Mouse (Mus musculus) midbrain, embryonic 10.5 days (tissue): ENCODE measurements at regions not wholly inside any gene's neighbourhood (a gene's known extent, or its start where the extent isn't known, plus 50 kb on each side); places are given as distances from the start of the nearest gene placed in this dataset.
A peak's percentile ranks its signal among the peaks of the same experiment; 100 is the strongest.

ENCODE experiments used
- DNase-seq: peaks from one replicate; pipeline ENCODE4 v3.0.0-alpha.2; 2017; ENCODE audit warnings: low spot score
- H3K27ac ChIP-seq: fragments of 300-500 bp; sonication (generic); replicated peaks from 2 replicates; pipeline ENCODE4 v1.5.1; 2016; ENCODE audit warnings: mild to moderate bottlenecking
- H3K27me3 ChIP-seq: fragments of 300-500 bp; sonication (generic); 2 replicates; pipeline ENCODE4 v1.6.1; 2016; ENCODE audit warnings: low read depth, mild to moderate bottlenecking; ENCODE audit not compliant: poor library complexity, severe bottlenecking
- H3K36me3 ChIP-seq: fragments of 300-500 bp; sonication (generic); 2 replicates; pipeline ENCODE4 v1.6.1; 2016; ENCODE audit warnings: mild to moderate bottlenecking, moderate library complexity
- H3K4me1 ChIP-seq: fragments of 300-500 bp; sonication (generic); 2 replicates; pipeline ENCODE4 v1.6.1; 2016
- H3K4me3 ChIP-seq: fragments of 300-500 bp; sonication (generic); 2 replicates; pipeline ENCODE4 v1.5.1; 2016; ENCODE audit warnings: mild to moderate bottlenecking, moderate library complexity
- H3K9me3 ChIP-seq: fragments of 300-500 bp; sonication (generic); replicated peaks from 2 replicates; pipeline ENCODE4 v1.6.1; 2016; ENCODE audit warnings: mild to moderate bottlenecking
- WGBS: fragments of 180-500 bp; shearing (Covaris S2); methylation state at CpG from one replicate; pipeline ENCODE4 v1.1.7; 2016; 5-methylcytosine and 5-hydroxymethylcytosine counted together

GRCm38 (mm10) chr2:73987441-73988105, 76.4 kb upstream of the Atp5g3 start:
- Histone ChIP-seq H3K4me1 (peaks cover 7% of the 10 kb centered on the region; the same call in 1 of the 2 replicates), H3K36me3 (no peaks in the 10 kb centered on the region), H3K9me3 (no peaks in the 10 kb centered on the region), H3K27ac (no peak overlapping the region), H3K4me3 (no peak overlapping the region), H3K27me3 (no peaks in the 10 kb centered on the region)
- WGBS = 85% methylated on average over 10 of the region's 10 CpGs
- DNase-seq = no peak

- Histone ChIP-seq H3K9me3 (no peaks in the 10 kb centered on the region), H3K27me3 (no peaks in the 10 kb centered on the region), H3K4me1 (no peaks in the 10 kb centered on the region), H3K27ac (no peak overlapping the region), H3K36me3 (no peaks in the 10 kb centered on the region), H3K4me3 (no peak overlapping the region)
- DNase-seq = no peak
- 84% methylated on average over 6 of the region's 6 CpGs for WGBS
These were observed 74.8 kb upstream of the Atp5g3 start for GRCm38 (mm10) chr2:73985911-73986250.

GRCm38 (mm10) chr2:73985238-73985910, 74.2 kb upstream of the Atp5g3 start:
- no peaks in the 10 kb centered on the region for H3K36me3 ChIP-seq
- no peaks in the 10 kb centered on the region for H3K4me1 ChIP-seq
- 87% methylated on average over 14 of the region's 14 CpGs for WGBS
- no peaks in the 10 kb centered on the region for H3K27me3 ChIP-seq
- H3K9me3 ChIP-seq = no peaks in the 10 kb centered on the region
- no peak overlapping the region for H3K4me3 ChIP-seq
- H3K27ac ChIP-seq = no peak overlapping the region
- DNase-seq = no peak

- DNase-seq = no peak
- Histone ChIP-seq H3K4me1 (0 out of 2 replicates have a peak, but pooled peaks cover 4% of the 10 kb centered on the region), H3K27ac (no peak overlapping the region), H3K36me3 (no peaks in the 10 kb centered on the region), H3K4me3 (no peak overlapping the region), H3K27me3 (no peaks in the 10 kb centered on the region), H3K9me3 (no peaks in the 10 kb centered on the region)
- 76% methylated on average over 4 of the region's 4 CpGs for WGBS
These were observed 72.0 kb upstream of the Atp5g3 start for GRCm38 (mm10) chr2:73983166-73983565.

- DNase-seq = no peak
- 78% methylated on average over 15 of the region's 15 CpGs for WGBS
These were observed 66.9 kb upstream of the Atp5g3 start for GRCm38 (mm10) chr2:73978072-73978471.

GRCm38 (mm10) chr2:73973774-73974173, 62.6 kb upstream of the Atp5g3 start:
- 87% methylated on average over 3 of the region's 3 CpGs for WGBS

More at GRCm38 (mm10) chr2:73978072-73978471, 66.9 kb upstream of the Atp5g3 start:
- H3K4me3 ChIP-seq = no peak overlapping the region
- no peaks in the 10 kb centered on the region for H3K27me3 ChIP-seq
- no peaks in the 10 kb centered on the region for H3K9me3 ChIP-seq
- peaks cover 10% of the 10 kb centered on the region for H3K4me1 ChIP-seq
- H3K27ac ChIP-seq = no peak overlapping the region
- no peaks in the 10 kb centered on the region for H3K36me3 ChIP-seq

GRCm38 (mm10) chr2:73967618-73968017, 56.5 kb upstream of the Atp5g3 start:
- WGBS = 79% methylated on average over 7 of the region's 7 CpGs
- Histone ChIP-seq H3K27ac (no peak overlapping the region), H3K36me3 (no peaks in the 10 kb centered on the region), H3K9me3 (no peaks in the 10 kb centered on the region), H3K27me3 (no peaks in the 10 kb centered on the region; the same call in 1 of the 2 replicates), H3K4me3 (no peak overlapping the region), H3K4me1 (peaks cover 9% of the 10 kb centered on the region)
- no peak for DNase-seq

More at GRCm38 (mm10) chr2:73973774-73974173, 62.6 kb upstream of the Atp5g3 start:
- H3K4me1 ChIP-seq = peaks cover 13% of the 10 kb centered on the region
- no peaks in the 10 kb centered on the region; the same call in 1 of the 2 replicates for H3K27me3 ChIP-seq
- no peaks in the 10 kb centered on the region for H3K9me3 ChIP-seq
- H3K27ac ChIP-seq = no peak overlapping the region
- H3K4me3 ChIP-seq = no peak overlapping the region
- H3K36me3 ChIP-seq = no peaks in the 10 kb centered on the region
- DNase-seq = no peak

- peak; percentile 34 for DNase-seq
- no peaks in the 10 kb centered on the region for H3K27me3 ChIP-seq
- H3K4me3 ChIP-seq = no peak overlapping the region
- peaks cover 4% of the 10 kb centered on the region for H3K4me1 ChIP-seq
- H3K27ac ChIP-seq = no peak overlapping the region
- H3K9me3 ChIP-seq = no peaks in the 10 kb centered on the region
- 21% methylated on average over 4 of the region's 4 CpGs for WGBS
- H3K36me3 ChIP-seq = no peaks in the 10 kb centered on the region
These were observed 54.5 kb upstream of the Atp5g3 start for GRCm38 (mm10) chr2:73965595-73965994.
